Mouse (Mus musculus): Measurements from ENCODE around the gene Luc7l.
"Not testable (repeated sequence)": the region's sequence is repeated elsewhere in the genome, so short reads cannot be mapped to it uniquely, and the experiment has no call there.

Gene Luc7l

DNA sequence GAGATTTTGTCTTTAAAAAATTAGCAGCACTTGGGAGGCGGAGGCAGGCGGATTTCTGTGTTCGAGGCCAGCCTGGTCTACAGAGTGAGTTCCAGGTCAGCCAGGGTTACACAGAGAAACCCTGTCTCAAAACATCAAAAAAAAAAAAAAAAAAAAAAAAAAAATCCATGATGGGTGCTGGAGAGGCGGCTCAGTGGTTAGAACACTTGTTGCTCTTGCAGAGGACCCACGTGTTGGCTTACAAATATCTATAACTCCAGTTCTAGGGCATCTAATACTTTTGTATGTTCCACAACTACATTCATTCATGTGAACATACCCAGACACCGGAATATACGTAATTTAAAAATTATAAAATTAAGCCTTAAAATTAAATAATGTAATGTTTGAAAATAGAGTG lies 2.6 kb downstream of the Luc7l start:
- peak in 1 of 2 experiments; percentile 17 for DNase-seq

- DNase-seq, result no peak
Measured at GRCm38 (mm10) chr17:26261826-26262225, 9.1 kb downstream of the Luc7l start.

- DNase-seq, result no peak
Measured at GRCm38 (mm10) chr17:26262384-26262783, 9.7 kb downstream of the Luc7l start.

- no peak for DNase-seq
Measured at GRCm38 (mm10) chr17:26268851-26269250, 16.2 kb downstream of the Luc7l start.

GRCm38 (mm10) chr17:26269577-26269976 lies 16.9 kb downstream of the Luc7l start:
- DNase-seq, result not testable (repeated sequence)

DNA sequence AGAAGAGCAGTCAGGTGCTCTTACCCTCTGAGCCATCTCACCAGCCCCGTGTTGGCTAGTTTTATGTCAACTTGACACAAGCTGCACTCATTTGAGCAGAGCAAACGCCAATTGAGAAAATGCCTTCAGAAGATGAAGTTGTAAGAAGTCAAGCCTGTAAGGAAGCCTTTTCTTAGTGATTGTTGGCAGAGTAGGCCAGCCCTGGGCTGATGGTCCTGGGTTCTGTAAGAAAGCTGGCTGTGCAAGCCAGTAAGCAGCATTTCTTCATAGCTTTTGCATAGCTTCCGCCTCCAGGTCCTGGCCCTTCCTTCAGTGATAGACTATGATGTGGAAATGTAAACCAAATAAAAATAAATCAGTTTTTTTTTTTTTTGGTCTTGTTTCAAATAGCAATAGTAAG lies 19.9 kb downstream of the Luc7l start:
- DNase-seq, result no peak

DNA sequence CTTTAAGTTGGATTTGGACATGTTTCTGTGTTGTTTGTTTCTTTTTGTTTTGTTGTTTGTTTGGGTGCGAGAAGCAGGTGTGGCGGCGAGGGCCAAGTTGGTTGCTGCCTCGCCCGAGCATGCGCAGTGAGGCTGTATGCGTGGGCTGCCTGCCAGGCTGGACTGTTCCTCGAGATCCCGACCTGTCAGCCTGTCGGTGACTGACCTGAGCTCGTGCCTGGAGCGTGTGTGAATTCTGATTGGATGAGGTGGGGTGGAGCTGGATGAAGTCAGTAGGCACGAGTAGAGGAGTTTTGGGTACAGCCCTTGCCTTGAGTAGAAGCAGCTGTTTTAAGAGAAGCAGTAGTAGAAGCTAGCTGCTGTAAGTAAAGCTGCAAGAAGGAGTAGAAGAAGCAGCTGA lies 23.2 kb downstream of the Luc7l start:
- no peak for DNase-seq

DNA sequence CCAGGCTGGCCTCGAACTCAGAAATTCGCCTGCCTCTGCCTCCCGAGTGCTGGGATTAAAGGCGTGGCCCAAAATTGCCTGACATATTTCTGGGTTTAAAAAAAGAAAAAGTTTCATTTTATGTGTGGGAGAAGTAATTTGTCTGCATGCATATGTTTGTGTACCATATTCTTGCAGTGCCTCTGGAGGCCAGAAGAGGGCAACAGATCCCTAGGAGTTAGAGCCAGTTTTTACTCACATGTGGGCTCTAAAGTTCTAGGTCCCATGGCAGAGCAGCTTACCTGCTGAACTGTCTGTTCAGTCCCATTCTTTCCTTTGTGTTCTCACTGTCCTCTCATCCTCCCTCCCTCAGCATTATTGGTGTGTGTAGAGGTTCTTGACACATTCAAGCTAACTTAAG lies 24.0 kb downstream of the Luc7l start:
- peak; percentile 55 to 63 for DNase-seq

DNA sequence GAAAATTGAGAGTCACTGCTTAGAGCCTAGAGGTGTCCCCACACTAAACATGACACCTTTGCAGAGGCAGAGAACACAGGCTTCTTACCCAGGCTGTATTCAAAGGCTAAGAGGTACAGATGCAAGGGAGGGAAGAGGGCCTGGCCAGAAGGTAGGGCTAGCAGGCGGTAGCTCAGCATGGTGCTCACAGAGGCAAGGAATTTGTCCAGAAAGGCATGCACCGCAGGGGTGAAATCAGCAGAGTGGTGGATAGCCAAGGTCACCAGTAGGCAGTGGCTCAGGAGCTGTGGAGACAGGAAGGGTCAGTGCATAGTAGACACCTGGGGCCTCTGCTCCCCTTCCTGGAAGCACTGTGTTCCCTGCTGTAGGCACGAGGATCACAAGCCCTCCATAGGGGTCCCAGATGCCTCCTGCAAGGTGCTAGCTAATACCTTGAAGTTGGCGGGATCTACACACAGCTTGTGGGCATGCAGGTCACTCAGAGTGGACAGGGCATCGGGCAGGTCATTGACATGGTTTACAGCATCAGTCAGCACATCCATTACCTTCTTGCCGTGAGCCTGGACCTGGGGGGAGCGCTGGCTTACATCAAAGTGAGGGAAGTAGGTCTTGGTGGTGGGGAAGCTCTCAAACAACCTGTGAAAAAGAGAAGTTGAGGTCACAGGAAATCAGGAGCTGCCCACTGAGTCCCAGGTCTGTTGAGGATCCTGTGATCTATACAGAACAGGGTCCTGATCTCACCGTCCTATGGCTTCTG lies 33.7 kb downstream of the Luc7l start:
- DNase-seq, result no peak

DNA sequence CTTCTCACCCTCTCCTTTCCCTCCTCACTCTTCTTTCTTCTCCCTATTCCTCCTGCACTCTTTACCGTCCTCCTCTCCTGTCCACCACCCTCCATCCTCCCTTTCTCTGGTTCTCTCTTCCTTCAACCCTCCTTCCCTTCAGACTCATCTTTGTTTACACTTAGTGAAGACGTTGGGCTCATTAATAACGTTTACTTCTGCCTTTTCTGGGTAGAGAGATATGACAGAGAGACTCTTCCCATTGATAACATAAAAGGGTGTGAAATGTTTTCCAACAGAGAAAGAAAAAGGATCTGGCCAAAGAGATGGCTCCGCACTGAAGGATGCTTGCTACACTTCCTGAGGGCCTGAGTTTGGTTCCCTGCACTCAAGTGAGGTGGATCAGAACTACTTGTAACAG lies 36.8 kb downstream of the Luc7l start:
- no peak for DNase-seq

GRCm38 (mm10) chr17:26298318-26298717 lies 45.6 kb downstream of the Luc7l start:
- not testable (repeated sequence) for DNase-seq

DNA sequence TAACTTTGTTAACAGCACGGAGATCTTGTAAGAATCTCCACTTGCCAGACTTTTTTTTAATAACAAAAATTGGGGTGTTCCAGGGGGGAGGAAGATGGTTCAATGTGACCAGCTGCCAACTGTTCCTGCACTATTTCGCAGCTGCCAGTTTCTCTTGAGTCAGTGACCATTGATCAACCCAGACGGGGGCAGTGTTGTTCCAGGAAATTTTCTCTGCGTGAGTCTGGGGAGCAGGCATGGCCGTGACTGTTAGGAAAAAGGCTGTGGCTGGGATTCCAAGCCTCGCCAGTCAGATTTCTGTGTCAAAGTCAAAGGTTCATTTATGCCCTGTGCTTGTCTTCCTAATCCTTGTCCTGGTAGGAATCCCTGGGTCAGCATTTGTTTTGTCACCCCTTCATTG lies 61.6 kb downstream of the Luc7l start:
- peak; percentile 90 to 91 for DNase-seq

- DNase-seq, result peak; percentile 30 to 40
Measured at GRCm38 (mm10) chr17:26315474-26315873, 62.8 kb downstream of the Luc7l start.

DNA sequence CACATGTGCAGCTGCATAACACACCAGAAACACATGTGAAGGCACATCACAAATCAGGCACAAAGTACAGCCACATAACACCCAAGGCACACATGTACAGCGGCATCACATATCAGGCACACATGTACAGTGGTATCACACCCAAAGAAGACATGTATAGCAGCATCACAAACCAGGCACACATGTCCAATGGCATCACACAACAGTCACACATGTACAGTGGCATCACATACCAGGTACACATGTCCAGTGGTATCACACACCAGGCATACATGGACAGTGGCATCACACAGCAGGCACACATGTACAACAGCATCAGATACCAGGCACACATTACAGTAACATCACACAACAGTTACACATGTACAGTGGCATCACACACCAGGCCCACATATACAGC lies 65.7 kb downstream of the Luc7l start:
- no peak for DNase-seq
